Mouse (Mus musculus) cerebellum, adult 18-20 months (tissue): ENCODE results near the gene D230025D16Rik.

Source experiments
- DNase-seq, 2 experiments: peaks; one replicate each; pipeline ENCODE4 v3.0.0; 2021

The D230025D16Rik gene

DNA sequence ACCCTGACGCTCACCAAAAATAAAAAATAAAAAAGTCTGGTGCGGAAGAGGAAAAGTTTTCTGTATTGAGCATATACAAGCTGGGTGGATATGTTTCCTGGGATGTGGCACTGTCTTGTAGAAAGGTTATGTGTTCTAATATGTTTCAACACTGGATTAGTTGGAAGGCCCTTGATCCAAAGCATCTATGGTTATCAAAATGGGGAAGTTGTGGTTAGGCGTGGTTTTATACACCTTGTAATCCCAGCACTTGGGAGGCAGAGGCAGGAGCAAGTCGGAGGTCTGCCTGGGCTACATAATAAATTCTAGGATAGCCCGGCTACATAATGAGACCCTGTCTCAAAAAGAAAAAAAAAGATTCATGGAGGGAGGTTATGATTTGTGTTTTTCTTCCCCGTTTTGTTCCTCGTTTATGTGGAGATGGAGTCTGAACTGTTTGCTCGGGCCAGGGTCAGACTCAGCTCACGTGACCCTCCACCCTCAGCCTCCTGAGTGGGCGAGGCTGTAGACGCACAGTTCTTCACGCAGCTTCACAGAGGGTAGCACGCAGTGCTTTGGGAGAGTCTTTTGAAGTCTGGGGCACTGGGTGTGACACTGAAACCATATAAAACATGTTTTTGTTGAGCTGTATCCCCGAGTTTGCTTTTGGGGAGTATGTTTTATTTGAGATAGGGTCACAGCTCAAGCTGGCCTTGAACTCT lies 12.6 kb downstream of the D230025D16Rik start:
- DNase-seq = no peak

- no peak for DNase-seq
These were observed 16.1 kb downstream of the D230025D16Rik start for GRCm38 (mm10) chr8:105241016-105241415.

DNA sequence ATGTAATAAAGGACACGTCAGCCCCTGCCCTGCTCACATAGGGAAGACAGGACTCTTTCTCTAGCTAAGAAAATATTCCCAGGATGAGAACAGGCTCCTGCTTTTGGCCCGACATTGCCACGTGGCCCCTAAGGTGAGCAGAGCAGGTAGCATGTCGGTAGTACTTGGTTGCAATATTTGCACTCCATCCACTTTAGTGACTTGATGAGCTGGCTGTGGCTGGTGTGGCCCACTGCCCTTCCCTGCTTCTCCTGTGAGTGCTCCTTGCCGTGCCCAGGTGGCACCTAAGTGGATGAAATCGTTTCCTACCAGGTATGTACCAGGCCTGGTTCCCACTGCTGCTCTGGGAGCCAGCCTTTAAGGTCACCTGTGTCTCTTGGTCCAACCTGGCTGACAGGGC lies 27.0 kb downstream of the D230025D16Rik start:
- no peak for DNase-seq

DNA sequence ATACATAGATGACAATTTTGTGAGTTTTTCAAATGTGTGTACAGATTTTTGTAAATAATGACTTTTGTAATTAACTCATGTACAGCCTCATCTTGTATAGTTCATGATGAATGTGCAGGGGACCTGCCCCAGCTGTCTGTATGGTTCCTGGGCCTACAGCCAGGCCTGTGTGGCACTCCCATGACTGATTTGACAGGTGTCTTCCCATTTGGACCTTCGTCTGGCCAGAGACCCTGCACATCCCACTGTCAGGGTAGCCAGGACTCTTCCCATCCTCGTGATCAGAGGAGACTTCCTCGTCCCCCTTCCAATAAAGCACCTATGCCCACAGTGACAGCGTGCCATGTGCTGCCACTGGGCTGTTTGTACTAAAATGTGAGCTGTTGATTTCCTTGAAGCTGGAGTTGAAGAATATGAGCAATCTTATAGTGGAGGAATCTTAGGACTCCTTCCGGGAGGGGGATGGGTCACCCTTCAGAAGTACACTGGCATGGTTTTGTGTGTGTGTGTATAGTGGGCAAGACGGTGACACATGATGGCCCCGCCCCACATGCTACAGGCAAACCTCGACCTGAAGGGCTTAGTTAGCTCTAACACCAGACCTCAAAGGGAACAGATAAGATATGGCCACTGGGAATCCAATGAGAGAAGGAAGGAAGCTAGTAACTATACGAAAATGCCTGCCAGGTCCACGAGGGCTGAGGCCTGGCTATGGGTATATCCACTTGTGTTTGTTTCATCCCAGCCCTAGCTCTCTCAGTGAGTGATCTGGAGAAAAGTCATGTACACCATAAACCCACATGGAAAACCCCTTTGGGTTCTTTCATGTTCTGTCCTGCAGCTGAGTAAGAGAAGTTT lies 28.0 kb downstream of the D230025D16Rik start:
- DNase-seq = no peak

DNA sequence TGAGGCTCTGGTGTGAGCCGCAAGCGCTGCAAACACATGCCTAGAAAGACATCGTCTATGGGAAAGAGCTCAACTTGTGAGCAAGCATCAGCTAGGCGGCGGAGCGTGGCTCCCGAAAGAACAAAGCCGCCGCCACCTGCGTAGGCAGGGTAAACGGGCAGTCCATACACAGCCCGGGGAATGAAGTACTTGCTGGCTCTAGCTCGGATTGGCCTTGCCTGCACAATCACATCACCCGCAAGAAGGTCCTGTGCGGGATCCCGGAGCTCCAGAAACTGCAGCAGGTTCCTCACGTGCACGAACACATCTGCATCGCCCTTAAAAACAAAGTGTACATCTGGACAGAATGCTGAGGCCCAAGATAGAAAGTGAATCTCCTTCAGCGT lies 28.8 kb downstream of the D230025D16Rik start:
- no peak for DNase-seq

DNA sequence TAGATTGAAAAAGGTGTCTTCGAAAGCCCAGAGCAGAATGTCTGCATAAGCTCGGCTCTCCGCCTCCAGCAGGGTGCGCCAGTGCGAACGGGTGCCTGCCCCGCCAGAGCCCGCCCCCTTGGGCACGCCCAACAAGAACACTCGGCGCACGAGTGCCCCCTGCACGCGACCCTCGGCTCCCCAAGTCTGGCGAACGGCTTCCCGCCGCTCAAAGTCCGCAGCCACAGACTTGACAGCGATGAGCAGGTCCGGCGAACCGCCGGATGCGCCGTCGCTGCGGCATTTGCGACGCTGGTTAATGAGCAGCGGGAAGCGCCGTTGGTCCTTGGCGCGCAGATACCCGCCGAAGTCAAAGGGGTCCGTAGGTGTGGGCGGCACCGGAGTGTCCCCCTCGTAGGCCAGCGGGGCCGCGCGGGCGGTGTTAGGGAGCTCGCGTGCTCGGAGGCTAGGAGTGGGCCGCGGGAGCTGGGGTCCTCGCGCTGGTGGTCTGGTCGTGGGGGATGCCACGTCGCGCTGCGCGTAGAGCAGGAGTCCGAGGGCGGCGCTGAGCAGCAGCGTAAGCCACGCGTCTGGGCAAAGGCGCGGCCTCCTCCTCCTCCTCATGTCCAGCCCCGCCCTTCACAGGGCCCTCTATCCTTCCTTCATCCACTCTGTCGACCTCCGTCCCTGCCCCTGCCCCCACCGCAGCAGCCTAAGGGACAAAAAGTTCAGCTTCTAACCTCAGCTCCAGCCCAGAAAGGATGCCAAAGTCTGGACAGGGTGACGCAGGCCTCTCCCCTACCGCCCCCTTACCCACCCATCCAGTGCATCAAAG lies 29.4 kb downstream of the D230025D16Rik start:
- peak; percentile 86 to 87 for DNase-seq

GRCm38 (mm10) chr8:105254966-105255350 lies 30.0 kb downstream of the D230025D16Rik start, which contains the start of gene B3gnt9:
Gene B3gnt9 (minus strand): TSS chr8:105255153.
- DNase-seq = peak in 1 of 2 experiments; percentile 21

DNA sequence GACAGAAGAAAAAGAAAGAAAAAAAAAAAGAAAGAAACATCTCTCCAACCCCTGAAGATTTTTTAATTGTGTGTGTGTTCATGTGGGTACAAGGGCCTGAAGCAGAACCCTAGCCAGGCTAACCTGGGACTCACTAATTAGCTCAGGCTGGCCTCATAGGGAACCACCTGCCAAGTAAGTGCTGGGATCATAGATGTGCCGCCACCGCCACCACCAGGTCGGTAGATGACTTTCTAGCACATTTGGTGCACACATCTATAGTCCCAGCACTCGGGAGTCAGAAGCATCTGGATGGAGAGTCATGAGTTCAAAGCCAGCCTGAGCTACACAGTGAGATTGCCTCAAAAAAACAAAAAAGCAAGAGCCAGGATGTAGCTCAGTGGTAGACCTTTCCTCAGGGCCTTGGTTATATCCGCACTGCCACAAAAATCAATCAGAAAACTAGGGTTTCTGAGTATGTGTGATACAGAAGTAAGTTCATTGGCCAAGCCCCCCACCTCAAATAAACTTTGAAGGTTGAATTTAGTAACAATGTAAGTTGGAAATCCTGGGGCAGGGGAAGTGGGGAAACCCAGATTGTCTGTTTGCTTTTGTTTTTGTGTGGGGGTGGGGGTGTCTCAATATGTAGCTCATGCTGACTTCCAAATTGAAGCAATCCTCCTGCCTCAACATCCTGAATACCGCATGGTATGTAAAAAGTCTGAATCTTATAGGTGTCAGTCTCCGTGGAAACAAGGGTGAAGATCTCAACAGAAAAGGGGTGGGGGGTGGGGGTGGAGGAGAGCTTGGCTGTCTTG lies 32.6 kb downstream of the D230025D16Rik start:
- DNase-seq = no peak

DNA sequence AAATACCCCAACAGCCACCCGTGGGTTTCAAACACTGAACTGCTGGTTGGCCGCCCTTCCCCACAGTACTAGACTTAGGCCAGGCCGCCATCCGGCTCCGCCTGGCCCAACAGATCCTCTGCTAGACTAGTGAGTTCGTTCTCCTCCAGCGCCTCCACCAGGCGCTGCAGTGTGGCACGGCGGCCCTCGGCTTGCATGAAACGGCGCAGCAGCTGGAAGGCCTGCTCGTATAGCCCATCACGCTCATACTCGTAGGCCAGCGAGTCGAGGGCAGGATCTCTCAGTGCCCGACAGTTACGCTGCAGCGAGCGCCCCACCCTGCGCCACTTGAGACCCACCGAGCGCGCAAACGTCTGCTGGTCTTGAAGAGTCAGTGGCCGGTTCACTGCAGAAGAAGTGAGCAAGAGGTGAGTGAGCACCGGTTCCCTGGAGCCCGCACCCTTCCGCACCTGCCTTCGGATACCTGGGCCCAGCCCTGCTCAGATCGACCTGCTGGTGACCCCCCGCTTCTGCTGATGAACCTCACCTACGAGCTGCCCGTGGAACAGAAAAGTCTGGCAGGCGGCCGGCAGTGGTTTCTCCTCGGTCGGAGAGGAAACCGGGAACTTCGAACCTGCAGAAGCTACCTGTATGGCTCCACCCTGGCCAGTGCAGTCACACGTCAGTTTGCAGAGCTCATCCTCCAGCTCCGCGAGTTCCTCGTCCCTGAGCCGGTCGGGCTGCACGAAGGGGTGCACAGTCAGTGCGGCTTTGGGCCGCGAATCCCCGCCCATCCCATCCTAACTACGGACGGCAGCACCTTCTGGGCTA lies 34.2 kb downstream of the D230025D16Rik start:
- DNase-seq = peak in 1 of 2 experiments; percentile 32

DNA sequence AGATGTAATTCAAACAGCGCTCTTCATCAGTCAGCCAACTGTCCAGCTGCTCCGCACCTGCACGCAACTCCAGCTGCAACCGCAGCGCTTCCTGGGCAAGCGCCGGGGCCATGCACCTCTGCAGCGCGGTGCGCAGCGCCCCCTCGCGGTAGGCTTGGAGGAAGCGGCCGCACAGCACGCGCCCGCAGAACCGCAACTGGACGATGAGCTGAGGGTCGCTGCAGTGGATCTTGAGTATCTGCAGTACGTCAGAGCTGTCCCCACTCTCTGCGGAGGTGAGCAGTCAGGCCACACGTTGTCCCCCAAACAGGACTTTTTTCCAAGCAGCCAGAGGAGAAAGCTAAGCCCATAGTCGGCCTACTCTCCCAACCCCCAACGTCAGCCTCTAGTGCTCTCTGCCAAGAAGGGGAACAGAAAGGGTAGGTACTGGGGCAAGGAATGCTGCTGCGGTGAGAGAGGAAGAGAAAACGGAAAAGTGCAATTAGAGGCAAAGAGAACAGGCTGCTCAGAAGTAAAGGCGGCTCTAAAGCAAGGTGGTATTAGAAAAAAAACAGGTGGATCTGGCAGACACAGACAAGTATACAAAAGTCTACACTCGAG lies 34.9 kb downstream of the D230025D16Rik start:
- peak; percentile 61 to 84 for DNase-seq

GRCm38 (mm10) chr8:105260371-105261099 lies 35.6 kb downstream of the D230025D16Rik start:
- DNase-seq = no peak

DNA sequence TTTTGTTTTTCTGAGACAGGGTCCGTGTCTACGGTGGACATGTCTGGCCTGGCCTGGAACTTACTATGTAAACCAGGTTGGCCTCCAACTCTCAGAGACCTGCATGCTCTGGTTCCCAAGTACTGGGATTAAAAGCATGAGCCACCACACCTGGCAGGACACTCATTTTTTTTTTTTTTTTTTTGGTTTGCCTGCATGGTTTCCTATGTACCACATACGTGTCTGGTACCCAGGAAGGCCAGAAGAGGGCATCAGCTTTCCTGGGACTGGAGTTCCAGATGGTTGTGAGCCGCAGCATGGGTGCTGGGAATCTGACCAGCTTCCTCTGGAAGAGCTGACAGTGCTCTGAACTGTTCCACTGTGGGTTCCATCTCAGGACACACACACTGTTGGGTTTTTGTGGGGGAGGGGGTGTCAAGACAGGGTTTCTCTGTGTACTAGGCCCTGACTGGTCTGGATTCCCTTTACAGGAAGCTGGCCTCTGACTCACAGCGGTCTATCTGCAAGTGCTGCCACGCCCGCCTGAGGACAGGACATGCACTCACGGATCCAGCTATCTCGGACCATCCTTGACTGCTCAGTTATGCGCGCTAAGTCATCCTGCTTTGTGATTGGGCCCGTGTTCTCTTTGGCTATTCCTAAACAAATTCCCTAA lies 36.5 kb downstream of the D230025D16Rik start:
- DNase-seq = no peak

GRCm38 (mm10) chr8:105263244-105263912 lies 38.4 kb downstream of the D230025D16Rik start:
- DNase-seq = no peak

GRCm38 (mm10) chr8:105264024-105264982 lies 39.4 kb downstream of the D230025D16Rik start, which contains the start of the genes Tradd and Fbxl8:
Gene Tradd (minus strand): TSS chr8:105264609.
Gene Fbxl8 (plus strand): TSS chr8:105264648.
- DNase-seq = peak; percentile 67 to 74

DNA sequence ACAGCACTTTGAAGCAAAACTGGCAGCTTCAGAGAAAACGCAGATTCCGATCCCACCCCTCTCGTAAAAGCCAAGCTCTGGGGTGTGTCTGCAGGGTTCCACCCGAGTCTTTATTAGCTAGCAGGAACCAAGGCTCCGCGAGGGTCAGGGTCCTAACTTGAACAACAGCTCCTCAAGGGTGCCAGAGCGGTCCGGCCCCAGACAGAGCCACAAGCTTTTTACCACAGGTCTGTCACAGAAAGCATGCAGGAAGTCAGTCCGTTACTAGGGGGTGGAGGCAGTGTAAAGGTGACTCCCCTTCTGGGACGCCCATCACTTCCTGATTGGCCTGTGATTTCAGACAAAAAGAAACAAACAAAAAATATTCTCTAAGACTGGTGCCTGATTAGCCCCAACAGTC lies 40.2 kb downstream of the D230025D16Rik start:
- DNase-seq = no peak

GRCm38 (mm10) chr8:105266775-105267174 lies 41.8 kb downstream of the D230025D16Rik start:
- DNase-seq = no peak

GRCm38 (mm10) chr8:105268342-105269074 lies 43.6 kb downstream of the D230025D16Rik start:
- DNase-seq = peak; percentile 74 to 75
